Mouse (Mus musculus) CH12.LX (cell line): Measurements from ENCODE around the gene Slco2b1.

Experiments used
- CTCF ChIP-seq, 2 experiments: IDR thresholded peaks in 1 of 2; conservative IDR thresholded peaks in 1 of 2; 2 replicates each; pipeline ENCODE4 v1.5.1; 2011 to 2012; ENCODE audit warnings: low read depth in 2 of 2, low read length in 2 of 2, improper control_type of control experiment in 1 of 2, inconsistent platforms in 1 of 2, mild to moderate bottlenecking in 1 of 2, moderate library complexity in 1 of 2
- HCFC1 ChIP-seq: IDR thresholded peaks from 2 replicates; pipeline ENCODE4 v1.6.1; 2012; ENCODE audit warnings: low read depth, mild to moderate bottlenecking, inconsistent platforms, low read length, improper control_type of control experiment
- IRF4 ChIP-seq: IDR thresholded peaks from 2 replicates; pipeline ENCODE4 v1.6.1; 2014; ENCODE audit warnings: low read depth, mild to moderate bottlenecking, inconsistent platforms, low read length, improper control_type of control experiment
- JUND ChIP-seq: conservative IDR thresholded peaks from 2 replicates; pipeline ENCODE4 v1.6.1; 2011; ENCODE audit warnings: low read depth, low read length, improper control_type of control experiment
- MYC ChIP-seq: IDR thresholded peaks from 2 replicates; pipeline ENCODE4 v1.6.1; 2011; ENCODE audit warnings: low read depth, mild to moderate bottlenecking, improper control_type of control experiment, low read length
- NELFE ChIP-seq: IDR thresholded peaks from 2 replicates; pipeline ENCODE4 v1.6.1; 2011; ENCODE audit warnings: low read depth, low read length, improper control_type of control experiment
- POLR2A ChIP-seq: IDR thresholded peaks from 2 replicates; pipeline ENCODE4 v1.6.1; 2011; ENCODE audit warnings: low read depth, mild to moderate bottlenecking, improper control_type of control experiment, low read length
- SMC3 ChIP-seq: IDR thresholded peaks from 2 replicates; pipeline ENCODE4 v1.6.1; 2011; ENCODE audit warnings: low read depth, low read length, improper control_type of control experiment
- TBP ChIP-seq: conservative IDR thresholded peaks from 2 replicates; pipeline ENCODE4 v1.6.1; 2011; ENCODE audit warnings: low read depth, low read length, improper control_type of control experiment
- ZC3H11A ChIP-seq: IDR thresholded peaks from 2 replicates; pipeline ENCODE4 v1.6.1; 2012; ENCODE audit warnings: low read depth, mild to moderate bottlenecking, inconsistent platforms, low read length, improper control_type of control experiment
- ZMIZ1 ChIP-seq: IDR thresholded peaks from 2 replicates; pipeline ENCODE4 v1.6.1; 2012; ENCODE audit warnings: low read depth, mild to moderate bottlenecking, inconsistent platforms, low read length, improper control_type of control experiment

DNA sequence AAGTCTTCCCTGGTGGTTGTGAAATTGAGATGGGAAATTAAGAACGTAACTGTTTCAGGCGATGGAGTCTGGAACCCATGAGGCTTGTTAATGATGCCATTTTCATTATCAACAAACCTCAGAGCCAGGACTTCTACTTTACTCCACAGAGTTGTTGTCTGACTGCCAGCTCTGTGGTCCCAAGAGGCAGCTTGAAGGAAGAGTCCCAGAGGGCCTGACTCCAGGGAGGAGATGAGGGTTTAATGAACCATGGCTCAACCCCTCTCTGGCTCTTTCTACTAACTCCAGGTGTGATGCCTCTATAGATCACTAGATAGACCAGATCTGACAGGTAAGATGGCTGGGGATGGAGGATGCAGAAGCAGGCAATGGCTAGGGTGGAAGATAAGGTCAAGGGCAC, 18.8 kb upstream of the Slco2b1 start, which contains the start of gene Olfr520:
- TF ChIP-seq POLR2A (no peak), HCFC1 (no peak), CTCF (conservative IDR thresholded peaks at IDR 0.05 in 1 of 2, IDR thresholded peaks at IDR 0.05 in 1 of 2; ENCODE audit: low read depth in 2 of 2, low read length in 2 of 2) (no peak), SMC3 (no peak), JUND (no peak), ZC3H11A (no peak), ZMIZ1 (no peak), MYC (no peak), TBP (no peak), IRF4 (no peak), NELFE (no peak)
